Mouse (Mus musculus): ENCODE results near the gene Krt35. TPM values are rescaled to one million over a fixed set of nuclear protein-coding genes. Genes with fewer than 3 reads are reported as not detected.

Gene Krt35
- polyA plus RNA-seq (2015; fragmentation: Nextera tagmentation; extraction: Ambion mirVana), result 0.26 and 0.44 TPM in 2 replicates

- Histone ChIP-seq H3K36me3 (ENCODE audit: control insufficient read depth, insufficient read depth) (no peaks in the 10 kb centered on the region), H3K9ac (ENCODE audit: low read depth, low read length) (no peak within 1 kb of the TSS), H3K27me3 (replicated peaks; ENCODE audit: control insufficient read depth, insufficient read depth, low read length) (no peaks in the 10 kb centered on the region), H3K4me1 (replicated peaks; ENCODE audit: control insufficient read depth, insufficient read depth, low read length) (no peaks in the 10 kb centered on the region), H3K4me2 (replicated peaks; ENCODE audit: low read depth) (no peak within 1 kb of the TSS), H3K27ac (ENCODE audit: low read depth, low read length) (no peak within 1 kb of the TSS), H3K9me3 (ENCODE audit: control insufficient read depth) (no peaks in the 10 kb centered on the region), H3K4me3 (ENCODE audit: low read depth, low read length) (no peak within 1 kb of the TSS)
- no peak for ATAC-seq
- WGBS, result 83% methylated on average over 9 of the region's 9 CpGs
- TF ChIP-seq CTCF (IDR thresholded peaks at IDR 0.05; ENCODE audit: low read depth), result no peak
These were observed at the start of gene Krt35 for GRCm38 (mm10) chr11:100096141-100096540. Gene Krt35 (minus strand): TSS chr11:100096241.

GRCm38 (mm10) chr11:100145104-100145503 is 49.1 kb upstream of the Krt35 start:
- WGBS, result 2% methylated on average over 20 of the region's 20 CpGs
- H3K4me3 ChIP-seq (ENCODE audit: low read depth, low read length), result peak overlapping the region; percentile 56
- peak; percentile 20 for ATAC-seq
- H3K4me2 ChIP-seq (replicated peaks; ENCODE audit: low read depth), result peak overlapping the region; percentile 70
- 0 out of 2 replicates have a peak, but pooled peaks cover 4% of the 10 kb centered on the region for H3K27me3 ChIP-seq (replicated peaks; ENCODE audit: control insufficient read depth, insufficient read depth, low read length)
- no peaks in the 10 kb centered on the region; the same call in 1 of the 2 replicates for H3K36me3 ChIP-seq (ENCODE audit: control insufficient read depth, insufficient read depth)
- TF ChIP-seq CTCF (IDR thresholded peaks at IDR 0.05; ENCODE audit: low read depth), result no peak
- no peaks in the 10 kb centered on the region for H3K9me3 ChIP-seq (ENCODE audit: control insufficient read depth)
- H3K27ac ChIP-seq (ENCODE audit: low read depth, low read length), result peak overlapping the region; percentile 83
- peaks cover 7% of the 10 kb centered on the region; the same call in 1 of the 2 replicates for H3K4me1 ChIP-seq (replicated peaks; ENCODE audit: control insufficient read depth, insufficient read depth, low read length)
- H3K9ac ChIP-seq (ENCODE audit: low read depth, low read length), result peak overlapping the region; percentile 62

- no peak overlapping the region for H3K27ac ChIP-seq (ENCODE audit: low read depth, low read length)
- H3K9me3 ChIP-seq (ENCODE audit: control insufficient read depth), result no peaks in the 10 kb centered on the region
- 0 out of 2 replicates have a peak overlapping the region, but pooled peaks have one; percentile 10 for H3K4me2 ChIP-seq (replicated peaks; ENCODE audit: low read depth)
- no peak for ATAC-seq
- no peak overlapping the region for H3K4me3 ChIP-seq (ENCODE audit: low read depth, low read length)
- H3K27me3 ChIP-seq (replicated peaks; ENCODE audit: control insufficient read depth, insufficient read depth, low read length), result 0 out of 2 replicates have a peak, but pooled peaks cover 4% of the 10 kb centered on the region
- H3K9ac ChIP-seq (ENCODE audit: low read depth, low read length), result no peak overlapping the region
- WGBS, result 46% methylated on average over 21 of the region's 21 CpGs
- TF ChIP-seq CTCF (IDR thresholded peaks at IDR 0.05; ENCODE audit: low read depth), result no peak
- H3K36me3 ChIP-seq (ENCODE audit: control insufficient read depth, insufficient read depth), result no peaks in the 10 kb centered on the region; the same call in 1 of the 2 replicates
- H3K4me1 ChIP-seq (replicated peaks; ENCODE audit: control insufficient read depth, insufficient read depth, low read length), result peaks cover 6% of the 10 kb centered on the region; the same call in 1 of the 2 replicates
These were observed 44.9 kb upstream of the Krt35 start for GRCm38 (mm10) chr11:100140966-100141365.

- WGBS, result 36% methylated on average over 2 of the region's 2 CpGs
- Histone ChIP-seq H3K9ac (ENCODE audit: low read depth, low read length) (no peak overlapping the region), H3K36me3 (ENCODE audit: control insufficient read depth, insufficient read depth) (no peaks in the 10 kb centered on the region; the same call in 1 of the 2 replicates), H3K4me1 (replicated peaks; ENCODE audit: control insufficient read depth, insufficient read depth, low read length) (peaks cover 6% of the 10 kb centered on the region; the same call in 1 of the 2 replicates), H3K9me3 (ENCODE audit: control insufficient read depth) (no peaks in the 10 kb centered on the region), H3K4me3 (ENCODE audit: low read depth, low read length) (no peak overlapping the region), H3K27me3 (replicated peaks; ENCODE audit: control insufficient read depth, insufficient read depth, low read length) (no peaks in the 10 kb centered on the region), H3K4me2 (replicated peaks; ENCODE audit: low read depth) (no peak overlapping the region), H3K27ac (ENCODE audit: low read depth, low read length) (peak overlapping the region; percentile 29; the same call in 1 of the 2 replicates)
- ATAC-seq, result peak; percentile 70
- no peak for TF ChIP-seq CTCF (IDR thresholded peaks at IDR 0.05; ENCODE audit: low read depth)
These were observed 43.4 kb upstream of the Krt35 start for GRCm38 (mm10) chr11:100139391-100139790.

GRCm38 (mm10) chr11:100138809-100139208 is 42.8 kb upstream of the Krt35 start:
- Histone ChIP-seq H3K27me3 (replicated peaks; ENCODE audit: control insufficient read depth, insufficient read depth, low read length) (no peaks in the 10 kb centered on the region), H3K4me2 (replicated peaks; ENCODE audit: low read depth) (no peak overlapping the region), H3K4me3 (ENCODE audit: low read depth, low read length) (no peak overlapping the region), H3K27ac (ENCODE audit: low read depth, low read length) (peak overlapping the region; percentile 29; the same call in 1 of the 2 replicates), H3K4me1 (replicated peaks; ENCODE audit: control insufficient read depth, insufficient read depth, low read length) (peaks cover 6% of the 10 kb centered on the region; the same call in 1 of the 2 replicates), H3K36me3 (ENCODE audit: control insufficient read depth, insufficient read depth) (no peaks in the 10 kb centered on the region), H3K9me3 (ENCODE audit: control insufficient read depth) (no peaks in the 10 kb centered on the region), H3K9ac (ENCODE audit: low read depth, low read length) (no peak overlapping the region)
- ATAC-seq, result peak; percentile 80
- 27% methylated on average over 7 of the region's 7 CpGs for WGBS
- TF ChIP-seq CTCF (IDR thresholded peaks at IDR 0.05; ENCODE audit: low read depth), result no peak

- no peaks in the 10 kb centered on the region for H3K27me3 ChIP-seq (replicated peaks; ENCODE audit: control insufficient read depth, insufficient read depth, low read length)
- peaks cover 6% of the 10 kb centered on the region; the same call in 1 of the 2 replicates for H3K4me1 ChIP-seq (replicated peaks; ENCODE audit: control insufficient read depth, insufficient read depth, low read length)
- no peaks in the 10 kb centered on the region for H3K9me3 ChIP-seq (ENCODE audit: control insufficient read depth)
- no peak overlapping the region for H3K4me2 ChIP-seq (replicated peaks; ENCODE audit: low read depth)
- peak; percentile 32 for ATAC-seq
- no peak overlapping the region for H3K4me3 ChIP-seq (ENCODE audit: low read depth, low read length)
- 22% methylated on average over 5 of the region's 5 CpGs for WGBS
- H3K9ac ChIP-seq (ENCODE audit: low read depth, low read length), result no peak overlapping the region
- no peak for TF ChIP-seq CTCF (IDR thresholded peaks at IDR 0.05; ENCODE audit: low read depth)
- no peaks in the 10 kb centered on the region for H3K36me3 ChIP-seq (ENCODE audit: control insufficient read depth, insufficient read depth)
- H3K27ac ChIP-seq (ENCODE audit: low read depth, low read length), result peak overlapping the region; percentile 50; the same call in 1 of the 2 replicates
These were observed 41.7 kb upstream of the Krt35 start for GRCm38 (mm10) chr11:100137693-100138092.
